Mouse (Mus musculus) gastrocnemius, postnatal 14 days (tissue): ENCODE results near the gene Lyrm4. TPM values are rescaled to one million over a fixed set of nuclear protein-coding genes. Genes with fewer than 3 reads are reported as not detected.

ENCODE experiments used
- DNase-seq: peaks from one replicate; pipeline ENCODE4 v3.0.0; 2021; ENCODE audit warnings: mixed read lengths
- intact Hi-C: fragments of 180-260 bp; cut with DNase I; formaldehyde crosslinking; loops from one replicate; pipeline ENCODE4 v1.15.1; 2025; ENCODE audit warnings: low total_unique reads
- total RNA-seq, 2 experiments: library from RNA; stranded (reverse); gene quantifications; 2 replicates each; pipeline ENCODE4 v1.2.3; 2021

The Lyrm4 gene
- total RNA-seq, 2 experiments from 2014 or later, result 4.4 to 5.2 TPM

DNA sequence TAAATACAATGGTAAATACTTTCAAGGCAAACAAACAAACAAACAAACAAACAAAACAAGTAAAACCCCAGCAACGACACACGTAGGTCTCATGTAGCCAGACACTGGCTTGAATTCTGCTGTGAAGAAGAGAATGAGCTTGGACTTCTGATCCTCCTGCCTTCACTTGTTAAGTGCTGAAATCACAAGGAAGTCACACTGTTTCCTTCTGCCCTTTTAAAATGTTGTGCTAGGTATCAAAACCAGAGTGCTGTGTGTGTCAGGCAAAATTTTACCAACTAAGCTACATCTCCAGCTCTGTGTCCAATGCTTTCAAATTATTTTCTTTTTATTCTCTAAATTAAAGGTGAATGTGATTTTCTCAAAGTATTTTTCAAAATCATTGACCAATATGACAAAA, 6.0 kb downstream of the Lyrm4 start:
- no peak for DNase-seq
- intact Hi-C loops, result no loop called here

- DNase-seq, result no peak
- intact Hi-C loops, result no loop called here
Measured at GRCm38 (mm10) chr13:36108528-36108927, 8.8 kb downstream of the Lyrm4 start.

- intact Hi-C loops, result no loop called here
- no peak for DNase-seq
Measured at GRCm38 (mm10) chr13:36105591-36105990, 11.7 kb downstream of the Lyrm4 start.

DNA sequence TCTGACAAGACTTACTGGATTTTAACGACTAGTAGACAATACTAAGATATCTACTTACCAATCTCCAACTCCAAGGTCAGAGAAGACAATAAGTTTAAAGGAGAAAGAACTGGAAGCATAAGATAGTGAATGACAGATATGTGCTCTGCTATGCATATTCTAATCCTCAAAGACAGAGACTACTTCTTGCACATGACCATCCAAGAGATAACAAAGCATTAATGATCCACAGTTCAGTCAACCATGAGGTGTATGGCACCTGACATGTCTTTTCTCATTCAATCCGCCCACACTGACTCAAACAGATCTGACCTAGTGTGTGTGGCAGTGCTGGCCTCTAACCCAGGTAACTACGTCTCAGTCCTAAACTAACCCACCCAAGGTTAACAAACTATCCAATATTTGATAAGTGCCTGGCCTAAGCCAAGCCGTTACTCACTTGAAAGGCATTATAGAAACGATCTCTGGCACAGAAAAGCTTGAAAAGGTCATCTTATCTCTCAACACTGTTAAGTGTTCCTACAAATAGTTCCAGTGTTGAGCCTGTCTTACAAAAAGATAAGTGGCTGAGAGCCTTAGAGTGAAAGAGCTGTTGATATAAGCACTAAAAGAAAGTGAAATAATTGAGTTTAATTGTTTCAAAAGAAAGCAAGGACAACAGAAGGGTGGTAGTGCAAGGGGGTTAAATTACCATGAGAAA, 20.5 kb downstream of the Lyrm4 start:
- no peak for DNase-seq
- intact Hi-C loops, result no loop called here

DNA sequence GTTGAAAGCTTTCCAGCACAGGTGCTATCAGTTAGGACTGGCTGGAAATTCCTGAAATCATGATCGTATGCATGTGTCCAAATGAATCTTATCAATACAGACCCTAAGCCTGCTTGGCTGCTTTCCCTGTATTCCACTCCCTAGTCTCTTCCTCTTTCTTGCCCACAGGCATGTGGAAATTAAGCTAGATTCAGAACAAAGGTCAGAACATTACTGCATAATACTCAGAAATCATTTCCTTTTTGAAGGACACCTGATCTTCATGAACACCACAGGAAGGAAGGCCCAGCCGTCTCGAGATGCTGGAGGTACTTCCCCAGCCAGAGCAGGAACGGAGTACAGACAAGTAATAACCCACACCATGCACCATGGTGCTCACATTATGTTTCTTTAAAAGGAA, 29.2 kb downstream of the Lyrm4 start:
- intact Hi-C loops, result no loop called here
- no peak for DNase-seq

GRCm38 (mm10) chr13:36087427-36087826, 29.9 kb downstream of the Lyrm4 start:
- intact Hi-C loops, result no loop called here
- DNase-seq, result no peak

GRCm38 (mm10) chr13:36086608-36087391, 30.5 kb downstream of the Lyrm4 start:
- intact Hi-C loops, result no loop called here
- DNase-seq, result no peak

DNA sequence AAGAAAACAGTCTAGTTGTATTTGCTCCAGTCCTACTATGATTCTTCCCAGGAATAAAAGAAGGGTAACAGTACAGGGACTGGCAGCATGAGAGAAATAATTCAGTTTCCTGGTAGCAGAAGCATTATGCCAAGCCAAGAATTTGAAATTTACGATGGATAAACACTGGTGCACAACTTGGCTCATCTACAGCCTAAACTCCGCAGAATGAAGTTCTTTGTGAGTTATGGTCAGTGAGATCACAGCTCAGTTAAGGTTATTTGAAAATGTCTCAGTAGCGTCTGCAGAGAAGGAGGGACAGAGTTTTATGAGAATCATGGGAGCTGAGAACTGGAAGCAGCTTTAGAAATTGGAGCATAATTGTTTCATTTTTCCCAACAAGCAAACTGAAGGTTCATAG, 31.4 kb downstream of the Lyrm4 start:
- DNase-seq, result no peak
- intact Hi-C loops, result no loop called here

DNA sequence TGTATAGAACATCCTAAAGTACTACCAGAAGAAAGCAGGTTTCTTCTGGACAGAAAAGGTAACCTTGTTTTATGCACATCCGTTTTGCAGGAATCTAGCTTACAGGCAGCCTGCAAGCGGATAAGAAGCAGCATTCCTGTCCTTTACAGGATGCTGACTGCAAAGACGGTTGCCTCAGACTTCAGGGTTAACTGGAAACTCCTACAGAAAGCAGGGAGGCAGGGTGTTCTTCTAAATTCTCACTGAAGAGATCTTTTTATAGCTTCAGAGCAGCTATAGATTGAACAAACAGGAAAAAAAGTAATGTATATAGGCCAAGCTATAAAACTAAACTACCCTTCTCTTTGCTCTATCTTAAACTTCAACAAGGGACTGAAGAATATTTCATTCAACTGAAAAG, 32.6 kb downstream of the Lyrm4 start:
- intact Hi-C loops, result no loop called here
- no peak for DNase-seq

DNA sequence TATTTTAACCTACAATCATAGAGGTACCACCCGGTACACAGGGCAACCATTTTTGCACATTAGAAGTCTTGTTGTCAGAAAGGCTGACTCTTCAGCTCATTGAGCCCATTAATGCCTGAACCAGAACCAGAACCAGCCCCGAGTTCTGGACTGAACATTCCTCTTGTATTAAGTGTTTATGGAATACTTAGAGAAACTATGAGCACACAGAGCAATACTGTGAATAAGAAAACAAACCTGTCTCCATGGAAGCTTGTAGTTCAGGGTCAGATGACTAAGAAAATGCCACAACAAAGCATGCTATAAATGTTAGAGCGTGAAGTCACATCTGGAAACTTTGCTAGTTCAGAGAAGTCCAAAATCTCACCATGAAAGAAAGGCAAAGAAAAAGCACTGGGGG, 35.7 kb downstream of the Lyrm4 start:
- intact Hi-C loops, result no loop called here
- no peak for DNase-seq

GRCm38 (mm10) chr13:36074484-36074883, 42.8 kb downstream of the Lyrm4 start:
- intact Hi-C loops, result no loop called here
- DNase-seq, result no peak

DNA sequence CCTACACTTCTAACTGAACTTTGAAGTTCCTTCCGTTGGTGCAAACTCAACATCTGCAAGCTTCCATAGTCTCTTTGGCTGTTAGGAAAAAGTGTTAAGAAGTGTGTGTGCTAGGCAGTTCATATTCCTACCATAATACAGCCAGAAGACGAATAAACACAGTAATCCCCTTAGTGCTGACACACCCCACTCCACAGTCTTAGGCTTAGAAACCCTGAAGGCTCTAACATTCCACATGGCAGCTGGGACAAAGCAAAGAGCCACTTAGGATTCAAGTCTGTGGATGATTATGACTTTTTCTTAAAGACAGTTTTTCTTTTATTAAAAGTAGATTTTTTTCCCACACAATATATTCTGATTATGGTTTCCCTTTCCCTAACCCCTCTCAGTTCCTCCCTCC, 50.6 kb downstream of the Lyrm4 start:
- DNase-seq, result no peak
- intact Hi-C loops, result no loop called here

DNA sequence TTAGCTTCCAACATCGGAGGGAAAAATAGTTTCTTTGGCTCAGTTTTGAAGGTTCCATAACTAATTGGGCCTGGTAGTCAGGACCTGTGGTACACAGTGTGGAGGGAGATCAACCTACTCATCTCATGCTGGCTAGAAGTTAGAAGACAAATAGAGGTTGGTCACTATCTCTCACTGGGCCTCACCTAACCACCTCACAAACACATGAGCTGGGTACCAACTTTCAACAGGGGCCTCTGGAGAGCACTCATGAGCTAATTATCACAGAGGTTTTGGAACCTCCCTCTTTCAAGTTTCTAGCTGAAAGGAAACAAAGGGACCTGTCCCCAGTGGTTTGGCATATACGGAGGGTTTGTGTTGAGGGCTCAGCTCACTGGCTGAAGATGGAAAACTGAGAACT, 59.8 kb downstream of the Lyrm4 start:
- intact Hi-C loops, result no loop called here
- DNase-seq, result no peak

- intact Hi-C loops, result no loop called here
- no peak for DNase-seq
Measured at GRCm38 (mm10) chr13:36056925-36057324, 60.4 kb downstream of the Lyrm4 start.

DNA sequence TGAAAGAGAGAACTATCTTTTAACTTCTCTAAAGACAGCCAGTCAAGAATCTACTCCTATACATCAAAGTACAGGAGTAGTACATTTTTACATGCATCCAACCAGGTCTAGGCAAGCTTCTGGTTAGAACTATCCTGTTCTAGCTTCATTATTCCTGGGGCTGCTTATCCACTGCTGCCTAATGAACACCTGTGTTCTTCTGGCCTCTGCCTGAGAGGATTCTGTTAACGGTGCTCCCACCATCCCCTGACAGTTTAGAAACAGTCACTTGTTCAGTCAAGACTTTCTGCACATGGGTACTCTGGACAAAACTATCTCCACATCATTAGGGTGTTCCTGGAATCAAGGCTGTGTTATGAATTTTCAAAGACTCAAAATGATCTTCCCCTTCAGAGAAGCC, 60.8 kb downstream of the Lyrm4 start:
- intact Hi-C loops, result no loop called here
- DNase-seq, result no peak

DNA sequence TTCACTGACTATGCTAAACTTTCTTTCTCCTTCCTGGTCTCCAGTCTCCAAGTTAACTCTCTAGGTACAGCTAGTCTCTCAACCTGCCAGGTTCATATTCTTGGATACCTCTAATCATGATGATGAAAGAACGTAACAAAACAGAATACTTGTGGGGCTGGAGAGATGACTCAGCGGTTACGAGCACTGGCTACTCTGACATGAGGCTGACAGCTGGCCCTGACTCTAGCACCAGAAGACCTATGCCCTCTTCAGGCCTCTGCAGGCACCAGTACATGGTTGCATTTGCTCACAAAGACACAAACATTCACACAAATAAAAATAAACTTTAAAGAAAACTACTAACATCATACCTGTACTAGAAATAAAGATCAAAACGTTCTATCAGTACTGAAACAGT, 81.8 kb downstream of the Lyrm4 start:
- intact Hi-C loops, result no loop called here
- DNase-seq, result no peak

DNA sequence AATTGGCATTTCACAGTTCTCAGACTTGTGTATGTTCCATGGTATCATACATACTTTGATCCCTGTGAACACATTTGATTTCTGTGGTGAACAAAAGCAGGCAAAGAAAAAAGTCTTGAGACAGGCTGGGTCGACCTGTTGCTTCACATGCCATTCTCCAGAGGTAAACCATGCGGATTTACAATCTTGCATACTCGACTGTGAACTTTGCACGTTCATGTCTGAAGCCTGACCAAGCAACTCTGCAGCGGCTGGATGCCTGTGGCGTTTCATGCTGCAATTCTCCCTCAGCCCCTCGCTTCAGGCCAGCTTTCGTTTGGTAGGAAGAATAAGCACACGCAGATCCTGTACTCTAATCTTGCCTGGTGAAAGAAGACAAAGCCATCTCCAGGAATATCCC, 85.4 kb downstream of the Lyrm4 start:
- intact Hi-C loops, result no loop called here
- no peak for DNase-seq

GRCm38 (mm10) chr13:36019309-36020274, 97.7 kb downstream of the Lyrm4 start:
- DNase-seq, result peak; percentile 32
- intact Hi-C loops, result loop anchor here (5.0 to 10.0 kb wide), 2 partner anchors 255 to 1293 kb away; no protein-coding TSS in a partner anchor

DNA sequence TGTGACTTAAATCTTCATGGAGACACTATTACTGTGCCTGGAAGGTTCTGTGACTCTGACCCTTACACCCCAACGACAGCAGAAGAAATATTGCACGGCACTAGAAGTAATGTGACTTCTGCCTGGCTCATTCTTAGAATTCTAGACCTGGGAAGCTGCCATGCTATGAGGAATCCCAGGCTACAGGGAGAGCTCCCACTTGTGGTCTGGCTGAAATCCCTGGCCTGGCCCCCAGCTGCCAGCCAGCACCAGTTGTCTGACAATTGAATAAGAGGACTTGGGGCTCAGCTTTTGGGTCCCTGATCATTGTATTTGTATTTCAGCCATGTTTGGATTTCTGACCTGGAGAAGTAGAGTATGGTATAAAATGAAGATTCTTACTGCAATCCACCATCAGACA, 99.3 kb downstream of the Lyrm4 start:
- intact Hi-C loops, result loop anchor here (5.0 kb wide), 1 partner anchor 1294 kb away; no protein-coding TSS in a partner anchor
- DNase-seq, result peak; percentile 16

GRCm38 (mm10) chr13:36015636-36016035, 101.7 kb downstream of the Lyrm4 start:
- no peak for DNase-seq
- intact Hi-C loops, result loop anchor here (5.0 kb wide), 1 partner anchor 1297 kb away; no protein-coding TSS in a partner anchor
